Mouse (Mus musculus): ENCODE measurements around the gene Olfr212.

- TF ChIP-seq POLR2A (IDR thresholded peaks at IDR 0.05; ENCODE audit: extremely low read depth, insufficient read depth, low read length) (no peak), CTCF (IDR thresholded peaks at IDR 0.05; ENCODE audit: extremely low read depth, insufficient read depth, low read length) (no peak)
These were observed 45.6 kb upstream of the Olfr212 start, which contains the start of gene Alox5 for GRCm38 (mm10) chr6:116460544-116461283.

All from cortical plate, adult 2 months (tissue).